Mouse (Mus musculus) gonadal fat pad, adult 2 months (tissue): ENCODE results near the gene Mbtps1. TPM values are rescaled to one million over a fixed set of nuclear protein-coding genes. Genes with fewer than 3 reads are reported as not detected.

ENCODE experiments used
- DNase-seq: peaks from one replicate; pipeline ENCODE4 v3.0.0-alpha.2; 2012; ENCODE audit warnings: low read depth
- polyA plus RNA-seq: library from polyadenylated mRNA; depleted of rRNA; stranded (reverse); fragments of >200 nt; gene quantifications from 2 replicates; pipeline ENCODE4 v1.2.3, GENCODE M21; 2012; rRNA removed

Mbtps1 gene
- polyA plus RNA-seq, 1 experiment = 103 TPM

DNA sequence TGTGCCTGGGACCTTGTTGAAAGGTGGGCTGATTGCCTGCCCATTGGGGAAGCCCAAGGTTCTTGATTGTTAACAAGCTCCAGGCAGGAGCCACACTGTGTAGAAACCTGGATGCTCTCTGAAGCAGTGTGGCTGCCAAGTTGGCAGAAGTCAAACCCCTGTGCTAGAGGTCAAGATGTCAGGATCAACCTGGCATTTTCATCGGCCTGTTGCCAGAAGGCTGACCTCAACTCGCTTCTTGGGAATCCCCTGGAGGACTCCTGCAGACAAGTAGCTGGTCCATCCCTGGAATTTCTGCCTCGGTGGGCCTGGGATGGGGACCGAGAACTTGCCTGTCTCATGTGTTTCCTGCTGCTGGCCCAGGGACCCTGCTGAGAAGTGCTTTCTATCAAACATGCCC lies 56.4 kb downstream of the Mbtps1 start:
- DNase-seq = no peak

DNA sequence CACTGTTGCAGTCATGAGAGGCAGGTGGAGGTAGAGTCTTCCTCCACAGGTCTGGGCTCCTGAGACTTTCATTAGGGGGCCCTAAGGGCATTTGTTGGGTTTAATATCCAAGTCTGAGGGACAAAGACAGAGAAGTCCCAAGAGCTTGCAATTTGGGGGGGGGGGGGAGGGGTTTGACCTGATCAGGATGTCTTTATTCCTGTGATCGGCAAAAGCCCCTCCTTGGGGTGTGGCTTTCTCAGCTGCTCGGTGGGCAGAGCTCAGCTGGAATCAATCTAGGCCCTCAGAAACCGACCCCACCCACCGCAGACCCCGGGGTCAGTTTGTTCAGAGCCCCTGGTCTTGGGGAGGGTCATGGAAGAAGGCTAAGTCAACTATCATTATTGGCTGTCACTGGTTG lies 56.9 kb downstream of the Mbtps1 start, which contains the start of gene Slc38a8:
Slc38a8 (minus strand) TSS at position 101 of the 400 bp plus-strand sequence.
- no peak for DNase-seq

DNA sequence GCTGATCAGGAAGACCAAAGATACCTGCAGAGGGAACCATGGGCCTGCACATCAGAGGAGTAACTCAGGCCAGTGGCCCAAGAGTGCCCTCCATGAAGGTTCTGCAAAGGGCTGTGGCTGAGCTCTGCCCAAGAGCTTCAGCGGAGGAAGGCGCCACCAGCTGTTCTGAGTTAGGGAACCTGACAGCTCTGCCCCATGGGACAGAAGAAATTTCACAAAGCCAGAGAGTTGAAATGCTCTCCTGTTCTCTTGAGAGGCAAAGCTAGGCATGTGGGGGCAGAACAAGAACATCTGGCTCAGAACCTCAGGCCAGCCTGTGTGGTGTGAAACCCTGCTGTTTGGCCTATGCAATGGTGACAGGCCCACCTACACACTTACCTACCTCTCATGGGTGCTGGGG lies 58.7 kb downstream of the Mbtps1 start:
- no peak for DNase-seq

DNA sequence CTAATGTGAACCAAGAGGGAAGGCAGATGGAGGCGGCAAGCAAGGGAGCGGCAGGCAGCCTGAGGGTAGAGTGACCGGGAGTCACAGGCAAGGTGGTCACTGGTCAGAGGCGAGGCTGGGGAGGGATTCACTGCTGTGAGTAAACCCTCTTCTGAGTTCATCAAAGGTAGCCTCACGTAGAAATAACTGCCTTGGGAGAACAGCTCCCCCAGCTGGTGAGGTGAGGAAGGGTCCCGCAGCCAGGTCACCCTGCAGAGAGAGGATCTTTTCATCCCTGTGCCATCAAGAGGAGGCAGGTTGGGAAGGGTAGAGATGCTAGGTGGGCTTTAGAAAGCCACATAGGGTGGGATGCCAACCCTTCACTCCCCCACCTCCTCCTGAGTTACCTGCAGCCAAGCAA lies 61.7 kb downstream of the Mbtps1 start:
- no peak for DNase-seq

DNA sequence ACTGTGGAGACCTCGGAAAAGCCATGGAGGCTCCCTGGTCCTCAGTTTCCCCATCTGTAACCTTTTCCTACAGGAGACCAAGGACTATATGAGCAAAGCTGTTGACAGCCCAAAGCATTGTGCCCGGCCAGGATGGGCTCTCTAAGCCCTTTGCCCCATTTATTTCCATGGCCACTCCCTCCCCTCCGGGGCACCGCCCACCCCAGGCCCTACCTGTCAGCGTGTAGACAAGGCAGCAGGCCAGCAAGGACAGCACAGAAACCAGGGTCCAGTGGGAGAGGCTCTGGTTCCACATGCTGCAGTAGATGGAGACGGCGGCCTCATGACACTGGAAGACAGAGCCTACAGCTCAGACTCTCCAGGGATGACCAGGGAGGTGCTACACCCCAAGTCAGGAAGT lies 71.4 kb downstream of the Mbtps1 start:
- no peak for DNase-seq

DNA sequence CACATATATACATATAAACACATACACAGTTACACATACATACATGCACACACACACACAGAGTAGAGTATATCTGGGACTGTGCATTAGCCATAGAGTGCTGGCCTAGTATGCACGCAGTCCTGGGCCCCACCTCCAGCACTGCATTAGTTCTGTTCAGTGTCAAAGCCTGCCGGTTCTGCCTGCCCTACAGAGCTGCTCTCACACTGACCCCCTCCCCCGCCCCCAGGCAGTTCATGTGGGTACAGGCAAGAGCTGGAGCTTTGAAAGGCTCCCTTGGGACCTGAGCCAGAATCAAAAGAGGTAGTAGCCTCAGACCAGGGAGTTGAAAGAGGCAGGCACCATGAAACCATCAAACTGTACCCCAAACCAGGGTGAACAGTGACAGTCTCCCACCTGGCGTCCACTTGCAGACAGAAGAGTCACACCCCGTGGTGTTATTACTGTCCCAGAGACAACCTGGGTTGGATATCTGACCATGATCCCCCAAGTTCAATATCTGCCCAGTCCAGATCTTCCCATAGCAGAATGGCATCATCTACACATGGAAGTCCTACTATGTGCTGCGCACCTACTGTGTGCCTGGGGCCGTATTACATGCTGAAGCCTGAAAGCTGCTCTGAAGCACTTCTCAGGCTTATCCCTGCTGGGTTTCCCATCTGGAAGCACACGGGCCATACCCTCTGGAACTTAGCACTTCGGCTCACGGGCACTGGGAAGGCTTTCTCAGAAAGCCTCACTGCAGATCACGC lies 74.2 kb downstream of the Mbtps1 start:
- no peak for DNase-seq

DNA sequence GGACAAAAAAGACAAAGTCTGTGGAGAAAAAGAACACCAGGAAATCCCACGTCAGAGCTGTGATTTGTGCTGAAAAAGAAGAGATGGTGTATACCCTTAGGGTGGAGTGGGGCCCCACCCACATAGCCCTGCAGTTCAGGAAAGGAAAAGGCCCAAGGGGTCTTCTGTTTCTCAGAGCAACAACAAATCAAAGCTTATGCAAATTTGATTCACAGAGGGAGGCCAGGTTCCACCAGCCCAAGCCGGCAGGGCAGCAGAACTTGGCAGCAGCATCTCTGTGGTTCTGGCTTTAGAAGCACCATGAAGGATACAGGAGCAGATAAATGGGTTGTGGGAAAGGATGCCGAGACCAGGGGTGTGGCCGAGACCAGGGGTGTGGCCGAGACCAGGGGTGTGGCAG lies 79.9 kb downstream of the Mbtps1 start:
- no peak for DNase-seq

DNA sequence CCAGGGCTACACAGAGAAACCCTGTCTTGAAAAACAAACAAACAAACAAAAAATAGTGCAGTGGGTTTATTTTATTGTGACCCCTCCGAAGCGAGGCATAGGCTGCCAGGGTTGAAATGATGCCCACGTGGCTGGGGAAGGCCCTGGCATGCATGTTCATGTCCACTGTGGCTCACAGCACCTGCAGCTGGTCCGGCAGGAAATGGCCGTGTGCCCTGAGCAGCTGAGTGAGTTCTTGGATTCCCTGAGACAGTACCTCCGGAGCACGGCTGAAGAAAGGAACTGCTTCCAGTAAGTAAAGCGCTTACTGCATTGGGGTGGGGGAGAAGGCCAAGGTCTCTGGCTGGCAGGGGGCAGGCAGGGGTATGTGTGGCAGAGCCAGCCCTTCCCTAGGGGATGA lies 90.4 kb downstream of the Mbtps1 start:
- no peak for DNase-seq

DNA sequence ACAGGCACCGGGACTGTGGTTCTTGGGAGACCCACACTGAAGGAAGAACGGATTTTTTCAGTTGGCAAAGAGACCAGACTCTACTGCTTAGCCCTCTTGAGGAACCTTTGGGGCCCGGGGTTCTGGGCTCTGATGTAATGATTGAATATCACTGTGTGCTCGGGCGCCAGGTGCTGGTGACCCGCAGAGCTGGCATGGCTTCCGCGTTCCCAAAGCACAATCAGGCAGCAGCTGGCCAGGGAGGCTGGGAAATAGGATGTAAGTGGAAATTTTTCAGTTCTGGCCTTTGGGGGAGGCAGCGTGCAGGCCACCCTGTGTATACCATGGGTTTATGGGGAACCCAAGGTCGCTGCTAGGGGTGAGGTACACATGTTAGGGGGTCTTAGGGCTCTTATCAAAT lies 91.7 kb downstream of the Mbtps1 start:
- no peak for DNase-seq

DNA sequence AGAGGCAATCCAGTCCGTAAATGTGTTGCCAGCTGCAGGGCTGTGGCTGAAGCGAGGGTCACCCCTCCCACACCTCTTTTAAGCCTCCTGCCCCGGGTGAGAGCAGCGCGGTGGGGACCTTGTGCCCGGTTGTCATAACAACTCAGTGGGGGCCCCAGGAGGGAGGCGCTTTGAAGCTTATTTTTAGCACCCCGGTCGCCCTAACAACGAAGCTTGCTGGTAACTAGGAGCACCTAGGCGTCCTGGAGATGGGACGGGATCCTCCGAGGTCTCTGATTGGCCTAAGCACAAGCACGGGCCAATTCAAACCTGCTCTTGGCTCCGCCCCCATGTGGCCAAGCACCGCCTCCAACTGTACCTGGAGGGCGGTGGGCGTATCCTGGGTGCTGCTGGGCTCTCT lies 92.4 kb downstream of the Mbtps1 start:
- no peak for DNase-seq

DNA sequence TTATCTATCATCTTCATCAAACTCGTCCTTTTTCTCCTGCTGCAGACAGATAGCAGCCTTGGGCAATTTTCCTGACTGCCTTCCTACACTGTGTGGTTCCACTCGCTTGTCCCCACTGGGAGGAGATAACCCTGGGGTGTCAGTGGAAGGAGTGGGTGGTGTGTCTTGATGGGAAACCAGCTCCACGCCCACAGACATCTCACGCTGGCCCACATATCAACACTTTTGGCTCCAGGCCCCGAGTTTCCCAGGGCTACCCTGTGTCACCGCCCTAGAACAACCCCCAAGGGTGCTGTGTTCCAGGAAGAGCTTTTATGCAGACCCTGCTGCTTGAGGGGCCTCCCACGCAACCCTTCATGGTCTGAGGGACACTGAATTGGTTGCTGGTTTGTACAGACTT lies 94.8 kb downstream of the Mbtps1 start:
- DNase-seq = no peak

DNA sequence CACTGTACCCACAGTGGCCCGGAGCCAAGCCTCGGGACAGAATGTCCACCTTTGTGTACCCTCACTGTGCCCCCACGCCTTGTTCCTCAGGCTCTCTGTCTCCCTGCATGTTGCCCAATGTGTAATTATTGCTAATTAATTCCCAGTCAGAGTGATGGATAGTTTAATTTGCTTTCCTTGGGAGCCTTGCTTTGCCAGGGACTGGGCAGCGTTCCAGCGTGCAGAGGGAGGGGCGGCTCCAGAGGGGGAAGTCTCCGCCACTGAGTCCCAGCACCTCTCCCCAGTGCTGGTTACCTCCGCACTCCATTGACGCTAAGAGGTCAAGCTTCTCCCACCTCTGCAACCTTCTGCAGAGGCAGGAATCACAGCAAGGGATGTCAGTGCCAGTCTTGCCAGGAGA lies 97.2 kb downstream of the Mbtps1 start:
- no peak for DNase-seq

DNA sequence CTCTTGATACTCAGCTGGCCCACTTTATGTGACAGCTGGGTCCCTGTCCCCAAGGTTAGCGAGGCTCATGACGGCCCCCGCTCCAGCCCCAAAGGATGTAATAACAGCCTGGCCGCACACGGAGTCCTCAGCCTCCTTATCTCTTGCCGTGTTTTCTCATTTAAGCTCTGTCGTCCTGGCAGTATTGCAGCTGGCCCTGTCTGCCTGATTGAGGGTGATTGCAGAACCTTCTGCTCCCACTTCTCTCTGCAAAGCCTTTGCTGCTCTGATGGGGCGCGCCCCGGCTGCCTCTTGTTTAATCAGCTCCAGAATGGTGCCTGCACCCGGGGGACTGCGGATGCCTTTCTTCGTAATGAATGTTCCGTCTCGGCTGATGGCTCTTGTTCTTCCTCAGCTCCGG lies 98.8 kb downstream of the Mbtps1 start:
- DNase-seq = no peak

Other genes with a start within 250 kb of the Mbtps1 start
- gene Hsbp1, start 214.2 kb downstream of the Mbtps1 start, polyA plus RNA-seq = 168 and 181 TPM in 2 replicates
- gene Mlycd, start 163.9 kb downstream of the Mbtps1 start, polyA plus RNA-seq = 27.5 and 30.6 TPM in 2 replicates
- gene Osgin1, start 124.6 kb downstream of the Mbtps1 start, polyA plus RNA-seq = 20.6 and 31.2 TPM in 2 replicates
- gene Necab2, start 112.0 kb downstream of the Mbtps1 start, polyA plus RNA-seq = 0.81 and 1.2 TPM in 2 replicates
- gene Slc38a8, start 57.0 kb downstream of the Mbtps1 start, polyA plus RNA-seq = 0.18 and 0.24 TPM in 2 replicates
- gene Hsdl1, start 16.4 kb upstream of the Mbtps1 start, polyA plus RNA-seq = 26.2 and 28.6 TPM in 2 replicates
- gene Dnaaf1, start 16.5 kb upstream of the Mbtps1 start, polyA plus RNA-seq = 2.0 and 4.0 TPM in 2 replicates
- gene Taf1c, start 46.5 kb upstream of the Mbtps1 start, polyA plus RNA-seq = 13.6 and 17.8 TPM in 2 replicates
- gene Adad2, start 54.0 kb upstream of the Mbtps1 start, polyA plus RNA-seq = 0.33 and 0.36 TPM in 2 replicates
- gene Kcng4, start 76.9 kb upstream of the Mbtps1 start, polyA plus RNA-seq = 3.7 and 5.2 TPM in 2 replicates
- gene Wfdc1, start 107.6 kb upstream of the Mbtps1 start, polyA plus RNA-seq = 41.3 and 52.5 TPM in 2 replicates
- 0.38 and 0.49 TPM in 2 replicates for gene Atp2c2, start 141.3 kb upstream of the Mbtps1 start, polyA plus RNA-seq
- 9.9 and 12.8 TPM in 2 replicates for gene Tldc1, start 219.7 kb upstream of the Mbtps1 start, polyA plus RNA-seq